Mouse (Mus musculus) heart, embryonic 11.5 days (tissue): ENCODE data around the gene Gm20388. TPM values are rescaled to one million over a fixed set of nuclear protein-coding genes. Genes with fewer than 3 reads are reported as not detected.

Experiments used
- ATAC-seq: fragments of 200-750 bp; cut with Nextera tagmentation; replicated peaks from 2 replicates; pipeline ENCODE4 v1.8.0; 2017; ENCODE audit warnings: moderate library complexity; ENCODE audit not compliant: insufficient number of reproducible peaks, low FRiP score, low TSS enrichment
- H3K27ac ChIP-seq: fragments of 300-500 bp; sonication (generic); 2 replicates; pipeline ENCODE4 v1.5.1; 2014; ENCODE audit warnings: mild to moderate bottlenecking, low read depth, low read length
- H3K27me3 ChIP-seq: fragments of 300-500 bp; sonication (generic); 2 replicates; pipeline ENCODE4 v1.6.1; 2014; ENCODE audit warnings: mild to moderate bottlenecking, low read length, mixed read lengths; ENCODE audit not compliant: control insufficient read depth, insufficient read depth
- H3K36me3 ChIP-seq: fragments of 300-500 bp; sonication (generic); 2 replicates; pipeline ENCODE4 v1.6.1; 2014; ENCODE audit warnings: mild to moderate bottlenecking, low read length, moderate library complexity, mixed read lengths; ENCODE audit not compliant: control insufficient read depth, insufficient read depth
- H3K4me1 ChIP-seq: fragments of 300-500 bp; sonication (generic); 2 replicates; pipeline ENCODE4 v1.6.1; 2014; ENCODE audit warnings: low read length; ENCODE audit not compliant: control insufficient read depth, insufficient read depth
- H3K4me2 ChIP-seq: fragments of 300-500 bp; sonication (generic); 2 replicates; pipeline ENCODE4 v1.6.1; 2014; ENCODE audit warnings: mild to moderate bottlenecking, moderate library complexity
- H3K4me3 ChIP-seq: fragments of 300-500 bp; sonication (generic); 2 replicates; pipeline ENCODE4 v1.5.1; 2014; ENCODE audit warnings: low read depth, low read length
- H3K9ac ChIP-seq: fragments of 300-500 bp; sonication (generic); 2 replicates; pipeline ENCODE4 v1.6.1; 2014; ENCODE audit warnings: mild to moderate bottlenecking, low read depth, low read length, moderate library complexity
- H3K9me3 ChIP-seq: fragments of 300-500 bp; sonication (generic); replicated peaks from 2 replicates; pipeline ENCODE4 v1.6.1; 2016; ENCODE audit warnings: low read length; ENCODE audit not compliant: control insufficient read depth
- WGBS: fragments of 180-500 bp; shearing (Covaris S2); extraction: QIAGEN DNeasy Blood & Tissue Kit; methylation state at CpG from one replicate; pipeline ENCODE4 v1.1.7; 2014; ENCODE audit not compliant: insufficient replicate concordance; 5-methylcytosine and 5-hydroxymethylcytosine counted together
- microRNA counts: library from miRNA; unstranded; fragments of <30 nt; microRNA quantifications from one replicate; lab custom pipeline; 2015
- microRNA-seq: library from miRNA; unstranded; fragments of <30 nt; microRNA quantifications from one replicate; pipeline ENCODE4, GENCODE M21; 2016; ENCODE audit warnings: borderline number of aligned reads
- polyA plus RNA-seq: library from polyadenylated mRNA; unstranded; fragments of >200 nt; fragmentation: Nextera tagmentation; extraction: Ambion mirVana; gene quantifications from 2 replicates; pipeline ENCODE4 v1.2.1, GENCODE M21; 2014

The Gm20388 gene
- polyA plus RNA-seq, 1 experiment from 2014 or later, result 6.4 TPM

DNA sequence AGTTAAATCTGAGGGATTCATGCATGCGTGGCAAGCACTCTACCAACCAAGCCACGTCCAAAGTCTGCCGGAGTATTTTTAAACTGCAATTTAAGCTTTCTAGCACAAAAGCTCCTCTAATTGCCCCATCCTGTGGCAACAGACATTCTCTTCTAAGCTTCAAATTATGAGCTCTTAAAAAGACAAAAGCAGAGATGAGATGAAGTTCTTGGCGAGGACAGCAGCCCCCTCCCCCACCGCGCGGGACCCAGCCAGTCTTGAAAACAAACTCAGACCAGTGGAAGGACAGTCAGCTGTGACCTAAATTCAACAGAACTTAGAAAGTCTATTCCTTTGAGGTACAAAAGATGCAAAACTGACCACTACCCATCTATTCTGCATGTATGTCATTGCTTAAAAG lies 4480.6 kb downstream of the Gm20388 start:
- ATAC-seq, result no peak
- Histone ChIP-seq H3K9me3 (no peaks in the 10 kb centered on the region), H3K27ac (no peak overlapping the region), H3K4me3 (no peak overlapping the region), H3K4me1 (no peaks in the 10 kb centered on the region), H3K36me3 (no peaks in the 10 kb centered on the region), H3K27me3 (no peaks in the 10 kb centered on the region), H3K9ac (no peak overlapping the region), H3K4me2 (no peak overlapping the region)
- WGBS, result 90% methylated on average over 7 of the region's 7 CpGs

DNA sequence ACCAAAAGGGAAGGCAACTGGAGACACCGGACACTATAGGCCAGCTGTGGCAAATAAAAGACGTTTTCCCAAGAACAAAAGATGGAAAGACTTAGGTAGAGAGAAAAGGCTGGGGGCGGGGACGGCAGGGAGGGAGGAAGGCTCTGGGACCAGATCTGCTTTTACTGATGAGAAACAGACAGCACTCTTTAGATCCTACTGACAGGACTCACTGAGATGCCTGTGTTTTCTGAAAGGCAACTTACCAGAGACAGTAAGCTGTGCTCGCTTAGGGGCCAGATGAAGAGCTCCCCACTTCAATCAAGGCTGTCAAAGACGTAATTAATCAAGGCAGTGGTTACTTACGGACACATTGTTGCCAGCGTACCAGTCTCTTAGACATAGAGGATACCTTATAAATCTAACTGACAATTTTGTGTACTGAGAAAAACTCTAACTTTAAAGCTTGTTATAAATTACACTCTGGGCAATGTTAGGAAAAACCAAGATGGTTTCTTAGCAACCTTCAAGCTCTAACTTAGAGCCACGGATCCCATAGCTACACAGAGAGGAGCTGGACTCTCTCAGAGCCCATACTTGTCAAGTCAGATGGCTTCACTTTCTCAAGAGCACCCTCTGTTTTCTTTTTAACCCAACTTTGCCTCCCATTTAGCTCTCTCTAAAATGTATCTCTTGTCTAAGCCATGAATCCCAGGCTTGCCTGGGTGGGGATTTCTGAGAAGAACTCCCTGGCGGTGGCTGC lies 4481.8 kb downstream of the Gm20388 start:
- no peaks in the 10 kb centered on the region for H3K36me3 ChIP-seq
- H3K4me1 ChIP-seq, result no peaks in the 10 kb centered on the region
- H3K9me3 ChIP-seq, result no peaks in the 10 kb centered on the region
- no peak for ATAC-seq
- H3K9ac ChIP-seq, result no peak overlapping the region
- WGBS, result 59% methylated on average over 10 of the region's 10 CpGs
- no peak overlapping the region for H3K27ac ChIP-seq
- no peak overlapping the region for H3K4me2 ChIP-seq
- H3K27me3 ChIP-seq, result no peaks in the 10 kb centered on the region
- H3K4me3 ChIP-seq, result no peak overlapping the region

DNA sequence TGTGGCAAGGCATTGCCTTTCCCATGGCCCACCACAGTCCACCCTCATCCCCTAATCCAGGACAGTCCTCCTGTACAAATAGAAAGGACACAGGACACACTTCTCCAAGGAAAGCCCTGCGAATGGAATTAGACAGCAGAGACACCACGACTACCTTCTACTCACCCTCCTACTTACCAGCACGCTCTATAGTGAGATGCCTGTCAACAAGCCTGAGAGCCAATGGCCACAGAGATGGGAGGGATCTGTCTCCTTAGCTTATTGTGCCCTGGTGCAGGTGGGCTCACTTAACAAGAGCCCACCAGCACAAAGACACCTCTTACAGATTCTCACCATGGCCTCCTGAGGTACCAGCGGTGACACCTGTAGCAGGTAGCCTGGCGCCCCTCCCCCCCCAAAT lies 4482.4 kb downstream of the Gm20388 start:
- H3K27me3 ChIP-seq, result no peaks in the 10 kb centered on the region
- 74% methylated on average over 5 of the region's 5 CpGs for WGBS

DNA sequence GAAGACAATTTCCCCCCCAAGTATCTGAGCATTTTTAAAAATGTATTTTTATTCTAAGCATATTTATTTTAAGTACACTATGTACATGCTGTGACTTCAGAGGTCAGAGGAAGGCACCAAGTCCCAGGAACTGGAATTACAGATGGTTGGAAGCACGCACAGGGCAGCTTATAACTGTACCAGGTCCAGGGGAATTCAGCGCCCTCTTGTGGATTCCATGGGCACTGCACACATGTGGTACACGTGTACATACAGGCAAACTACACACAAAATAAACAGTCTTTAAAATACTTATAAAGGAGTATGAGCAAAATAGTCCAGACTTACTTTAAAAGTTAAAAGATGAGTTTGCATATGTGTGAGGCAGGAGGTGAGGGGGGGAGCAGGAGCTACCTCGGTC lies 4483.3 kb downstream of the Gm20388 start:
- no peak overlapping the region for H3K9ac ChIP-seq
- no peaks in the 10 kb centered on the region for H3K36me3 ChIP-seq
- H3K27me3 ChIP-seq, result no peaks in the 10 kb centered on the region
- no peak overlapping the region for H3K4me3 ChIP-seq
- 80% methylated on average over 4 of the region's 4 CpGs for WGBS
- no peak overlapping the region for H3K27ac ChIP-seq
- no peaks in the 10 kb centered on the region for H3K4me1 ChIP-seq
- no peaks in the 10 kb centered on the region for H3K9me3 ChIP-seq
- no peak overlapping the region for H3K4me2 ChIP-seq
- ATAC-seq, result no peak

More for the DNA sequence above, 4482.4 kb downstream of the Gm20388 start:
- no peak overlapping the region for H3K9ac ChIP-seq
- H3K27ac ChIP-seq, result no peak overlapping the region
- no peak overlapping the region for H3K4me3 ChIP-seq
- H3K4me1 ChIP-seq, result no peaks in the 10 kb centered on the region
- H3K4me2 ChIP-seq, result no peak overlapping the region
- no peak for ATAC-seq
- no peaks in the 10 kb centered on the region for H3K9me3 ChIP-seq
- H3K36me3 ChIP-seq, result no peaks in the 10 kb centered on the region

DNA sequence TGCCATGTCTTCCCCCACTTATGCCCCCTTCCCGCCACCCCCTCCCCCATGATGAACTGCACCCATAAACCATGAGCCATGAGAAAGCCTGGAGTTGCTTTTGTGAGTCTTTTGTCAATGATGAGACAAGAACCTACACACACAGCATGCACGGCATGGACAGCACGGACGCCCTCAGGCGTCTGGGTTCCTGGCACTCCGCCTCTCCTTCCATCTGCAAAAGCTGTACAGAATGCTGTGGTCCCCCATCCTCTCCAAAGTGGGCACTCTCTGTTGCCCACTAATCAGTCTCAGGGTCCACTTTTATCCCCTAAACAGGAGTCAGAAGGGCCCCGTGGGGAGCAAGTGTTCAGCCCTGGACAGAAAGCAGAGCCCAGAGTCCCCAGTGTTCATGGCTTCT lies 4484.3 kb downstream of the Gm20388 start:
- Histone ChIP-seq H3K27me3 (no peaks in the 10 kb centered on the region), H3K4me1 (no peaks in the 10 kb centered on the region), H3K36me3 (no peaks in the 10 kb centered on the region), H3K27ac (no peak overlapping the region), H3K4me3 (no peak overlapping the region), H3K4me2 (no peak overlapping the region), H3K9ac (no peak overlapping the region), H3K9me3 (no peaks in the 10 kb centered on the region)
- no peak for ATAC-seq
- 82% methylated on average over 7 of the region's 7 CpGs for WGBS

MicroRNAs within 50 kb of the gene (microRNA counts, 519-probe panel; counts per million panel counts)
- 32.2 counts per million for microRNA mmu-miR-1967 (lab: Ali Mortazavi, UCI)

Small RNAs within 50 kb of the gene (microRNA-seq; reads per million reads assigned to microRNA genes)
- gene Gm22715 (not detected), gene Gm24366 (not detected), gene Gm27530 (not detected), gene Mir1967 (not detected), gene Mir6396 (not detected), gene Mir7079 (0.88 reads per million, percentile 11 among the genes with 10 or more reads in this experiment), gene Mir7080 (0.41 reads per million), gene Mir7237 (0.61 reads per million), gene Mir7687 (not detected)

Other genes starting within 250 kb of the Gm20388 start
- 2.1 and 2.3 TPM in 2 replicates for gene Wfdc1, start 244.5 kb upstream of the Gm20388 start, polyA plus RNA-seq
- 0.14 and 0.24 TPM in 2 replicates for gene Atp2c2, start 210.8 kb upstream of the Gm20388 start, polyA plus RNA-seq
- 10.2 and 12.9 TPM in 2 replicates for gene Tldc1, start 132.4 kb upstream of the Gm20388 start, polyA plus RNA-seq
- 110 and 142 TPM in 2 replicates for gene Cotl1, start 70.3 kb upstream of the Gm20388 start, polyA plus RNA-seq
- gene Klhl36, start 48.6 kb upstream of the Gm20388 start, polyA plus RNA-seq, result 8.6 and 8.9 TPM in 2 replicates
- 99.2 and 104 TPM in 2 replicates for gene Usp10, start 481 bp upstream of the Gm20388 start, polyA plus RNA-seq
- 1.7 and 2.8 TPM in 2 replicates for gene Crispld2, start 81.6 kb downstream of the Gm20388 start, polyA plus RNA-seq
- 24.7 and 29.1 TPM in 2 replicates for gene Zdhhc7, start 190.6 kb downstream of the Gm20388 start, polyA plus RNA-seq
- 8.4 and 13.5 TPM in 2 replicates for gene 6430548M08Rik, start 203.3 kb downstream of the Gm20388 start, polyA plus RNA-seq